Mouse (Mus musculus) limb, embryonic 11.5 days (tissue): ENCODE data around the gene Sobp. TPM values are rescaled to one million over a fixed set of nuclear protein-coding genes. Genes with fewer than 3 reads are reported as not detected.
A peak's percentile ranks its signal among the peaks of the same experiment; 100 is the strongest.

Source experiments
- ATAC-seq: fragments of 200-750 bp; cut with Nextera tagmentation; 2 replicates; pipeline ENCODE4 v1.8.0; 2017; ENCODE audit warnings: low read depth; ENCODE audit not compliant: insufficient number of reproducible peaks, low FRiP score, low TSS enrichment
- DNase-seq: peaks from one replicate; pipeline ENCODE4 v3.0.0-alpha.2; 2015; ENCODE audit warnings: low spot score
- H3K27ac ChIP-seq: fragments of 300-500 bp; sonication (generic); replicated peaks from 2 replicates; pipeline ENCODE4 v1.5.1; 2014; ENCODE audit warnings: low read depth, mild to moderate bottlenecking, low read length
- H3K27me3 ChIP-seq: fragments of 300-500 bp; sonication (generic); 2 replicates; pipeline ENCODE4 v1.6.1; 2014; ENCODE audit warnings: mild to moderate bottlenecking, low read length, mixed read lengths; ENCODE audit not compliant: control insufficient read depth, insufficient read depth
- H3K36me3 ChIP-seq: fragments of 300-500 bp; sonication (generic); 2 replicates; pipeline ENCODE4 v1.6.1; 2014; ENCODE audit warnings: mild to moderate bottlenecking, low read length, moderate library complexity, mixed read lengths; ENCODE audit not compliant: control insufficient read depth, insufficient read depth
- H3K4me1 ChIP-seq: fragments of 300-500 bp; sonication (generic); 2 replicates; pipeline ENCODE4 v1.6.1; 2014; ENCODE audit warnings: low read length, mixed read lengths; ENCODE audit not compliant: control insufficient read depth, insufficient read depth
- H3K4me2 ChIP-seq: fragments of 300-500 bp; sonication (generic); 2 replicates; pipeline ENCODE4 v1.6.1; 2014; ENCODE audit warnings: low read depth, mild to moderate bottlenecking, moderate library complexity; ENCODE audit not compliant: severe bottlenecking
- H3K4me3 ChIP-seq: fragments of 300-500 bp; sonication (generic); 2 replicates; pipeline ENCODE4 v1.5.1; 2014; ENCODE audit warnings: low read depth, low read length
- H3K9ac ChIP-seq: fragments of 300-500 bp; sonication (generic); 2 replicates; pipeline ENCODE4 v1.6.1; 2014; ENCODE audit warnings: mild to moderate bottlenecking, low read length
- H3K9me3 ChIP-seq: fragments of 300-500 bp; sonication (generic); 2 replicates; pipeline ENCODE4 v1.6.1; 2016; ENCODE audit warnings: low read length; ENCODE audit not compliant: control insufficient read depth
- WGBS: fragments of 180-500 bp; shearing (Covaris S2); extraction: QIAGEN DNeasy Blood & Tissue Kit; methylation state at CpG from one replicate; pipeline ENCODE4 v1.1.7; 2014; 5-methylcytosine and 5-hydroxymethylcytosine counted together
- polyA plus RNA-seq: library from polyadenylated mRNA; unstranded; fragments of >200 nt; fragmentation: Nextera tagmentation; extraction: Ambion mirVana; gene quantifications from 2 replicates; pipeline ENCODE4 v1.2.1, GENCODE M21; 2014

Gene Sobp
- polyA plus RNA-seq, 1 experiment from 2014 or later, result 3.9 TPM

DNA sequence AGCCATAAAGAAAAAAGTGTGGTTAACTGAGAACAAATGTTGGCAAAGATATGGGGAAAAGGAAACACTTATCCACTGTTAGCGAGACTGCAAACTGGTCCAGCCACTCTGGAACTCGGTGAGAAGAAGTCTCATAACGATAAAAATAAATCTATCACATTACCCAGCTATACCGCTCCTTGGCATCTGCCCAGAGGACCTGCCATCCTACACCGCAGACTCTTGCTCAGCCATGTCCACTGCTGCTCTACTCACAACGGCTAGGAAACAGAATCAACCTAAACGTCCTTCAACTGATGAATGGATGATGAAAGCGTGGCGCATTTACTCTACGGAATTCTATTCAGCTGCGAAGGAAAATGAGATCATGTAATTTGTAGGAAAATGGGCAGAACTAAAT lies 25.9 kb downstream of the Sobp start:
- Histone ChIP-seq H3K4me1 (no peaks in the 10 kb centered on the region), H3K4me2 (no peak overlapping the region), H3K27me3 (no peaks in the 10 kb centered on the region), H3K9ac (no peak overlapping the region), H3K9me3 (no peaks in the 10 kb centered on the region), H3K27ac (no peak overlapping the region), H3K36me3 (no peaks in the 10 kb centered on the region), H3K4me3 (no peak overlapping the region)
- 91% methylated on average over 11 of the region's 11 CpGs for WGBS
- DNase-seq (no peak), ATAC-seq (no peak)

DNA sequence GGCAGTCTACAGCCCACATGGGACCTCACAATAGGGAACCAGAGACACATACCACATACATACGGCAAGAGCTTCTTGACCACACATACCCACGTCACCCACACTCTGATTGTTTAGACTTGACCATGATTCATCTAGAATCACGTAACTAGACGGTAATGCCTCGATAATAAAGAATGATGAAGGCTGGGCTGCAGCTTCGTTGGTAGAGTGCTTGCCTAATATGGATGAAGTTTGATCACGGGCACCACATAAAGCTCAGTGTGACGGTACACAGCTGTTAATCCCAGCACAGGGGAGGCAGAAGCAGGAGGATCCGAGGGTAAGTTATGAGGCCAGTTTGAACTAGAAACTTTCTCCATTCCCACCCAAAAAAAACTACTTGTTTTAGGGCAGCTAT lies 31.2 kb downstream of the Sobp start:
- no peak for DNase-seq
- Histone ChIP-seq H3K4me2 (no peak overlapping the region), H3K27me3 (no peaks in the 10 kb centered on the region), H3K9me3 (no peaks in the 10 kb centered on the region), H3K27ac (no peak overlapping the region), H3K9ac (no peak overlapping the region), H3K36me3 (no peaks in the 10 kb centered on the region), H3K4me1 (no peaks in the 10 kb centered on the region), H3K4me3 (no peak overlapping the region)
- 90% methylated on average over 9 of the region's 9 CpGs for WGBS
- ATAC-seq, result no peak

DNA sequence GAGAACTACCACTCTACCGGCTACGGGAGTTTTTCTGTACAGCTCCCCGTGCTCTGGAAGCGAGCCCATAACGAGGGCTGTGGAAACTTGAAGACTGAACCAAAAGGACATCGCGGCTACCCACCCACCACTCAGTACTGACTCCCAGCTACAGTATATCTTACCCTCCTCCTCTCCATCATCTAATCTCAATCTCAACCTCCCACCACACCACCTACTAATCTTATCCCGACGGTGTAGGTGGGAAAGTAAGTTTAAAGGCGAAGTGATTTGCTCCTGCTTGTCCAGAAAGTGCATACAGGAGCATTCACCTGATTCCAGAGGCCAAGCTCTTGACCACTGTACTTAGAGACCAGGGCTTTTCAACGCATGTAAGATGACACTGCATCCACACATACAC lies 40.3 kb downstream of the Sobp start:
- Histone ChIP-seq H3K4me1 (no peaks in the 10 kb centered on the region), H3K4me2 (no peak overlapping the region), H3K27me3 (no peaks in the 10 kb centered on the region), H3K9me3 (no peaks in the 10 kb centered on the region), H3K9ac (no peak overlapping the region), H3K4me3 (no peak overlapping the region), H3K27ac (no peak overlapping the region), H3K36me3 (no peaks in the 10 kb centered on the region)
- 84% methylated on average over 11 of the region's 11 CpGs for WGBS
- no peak for DNase-seq
- no peak for ATAC-seq

DNA sequence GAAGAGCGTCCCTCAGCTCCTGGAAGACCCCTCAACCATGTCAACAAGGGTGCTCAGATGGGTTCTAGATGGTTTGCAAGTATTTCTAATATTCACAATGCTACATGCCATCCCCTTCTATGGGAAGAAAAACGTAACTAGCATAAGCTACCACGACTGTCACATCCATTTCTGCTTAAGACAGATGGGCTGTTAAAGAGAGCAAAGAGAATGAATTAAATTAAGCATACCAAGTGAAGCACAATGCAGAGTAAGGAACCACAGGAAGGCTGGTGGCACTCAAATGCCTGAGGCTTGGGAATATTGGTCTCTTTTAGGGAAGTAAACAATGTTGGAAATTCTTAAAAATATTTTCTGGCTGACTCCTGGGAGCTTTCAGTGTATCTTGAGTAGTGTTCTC lies 45.6 kb downstream of the Sobp start:
- peaks cover 15% of the 10 kb centered on the region for H3K4me1 ChIP-seq
- H3K27me3 ChIP-seq, result no peaks in the 10 kb centered on the region
- no peak for ATAC-seq
- no peaks in the 10 kb centered on the region for H3K9me3 ChIP-seq
- no peaks in the 10 kb centered on the region for H3K36me3 ChIP-seq
- H3K27ac ChIP-seq, result no peak overlapping the region
- 78% methylated on average over 3 of the region's 3 CpGs for WGBS
- no peak overlapping the region for H3K4me3 ChIP-seq
- no peak overlapping the region for H3K9ac ChIP-seq
- DNase-seq, result no peak
- no peak overlapping the region for H3K4me2 ChIP-seq

DNA sequence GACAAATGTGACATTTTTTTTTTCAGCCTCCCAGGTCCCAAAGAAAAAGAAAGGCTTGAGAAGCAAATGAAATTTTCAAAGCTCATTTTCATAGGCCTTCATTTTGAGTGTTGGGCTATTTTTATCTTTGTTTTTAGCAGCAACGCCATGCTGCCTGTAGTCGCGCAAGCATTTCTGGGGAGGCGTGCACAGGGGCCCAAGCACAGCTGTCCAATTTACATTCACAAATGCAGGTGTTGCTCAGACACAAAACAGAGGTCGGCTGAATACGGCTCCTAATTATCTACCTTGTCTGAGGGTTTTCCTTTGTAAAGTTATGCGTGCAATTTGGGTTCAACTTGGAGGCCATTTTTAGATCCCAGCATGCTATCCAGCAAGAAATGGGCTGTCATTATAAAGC lies 49.8 kb downstream of the Sobp start:
- Histone ChIP-seq H3K9me3 (no peaks in the 10 kb centered on the region), H3K4me3 (no peak overlapping the region), H3K27me3 (no peaks in the 10 kb centered on the region), H3K36me3 (no peaks in the 10 kb centered on the region), H3K9ac (no peak overlapping the region), H3K4me1 (peaks cover 24% of the 10 kb centered on the region), H3K27ac (0 out of 2 replicates have a peak overlapping the region, but pooled peaks have one; percentile 15), H3K4me2 (no peak overlapping the region)
- peak; percentile 68 for DNase-seq
- no peak for ATAC-seq
- 30% methylated on average over 7 of the region's 7 CpGs for WGBS

DNA sequence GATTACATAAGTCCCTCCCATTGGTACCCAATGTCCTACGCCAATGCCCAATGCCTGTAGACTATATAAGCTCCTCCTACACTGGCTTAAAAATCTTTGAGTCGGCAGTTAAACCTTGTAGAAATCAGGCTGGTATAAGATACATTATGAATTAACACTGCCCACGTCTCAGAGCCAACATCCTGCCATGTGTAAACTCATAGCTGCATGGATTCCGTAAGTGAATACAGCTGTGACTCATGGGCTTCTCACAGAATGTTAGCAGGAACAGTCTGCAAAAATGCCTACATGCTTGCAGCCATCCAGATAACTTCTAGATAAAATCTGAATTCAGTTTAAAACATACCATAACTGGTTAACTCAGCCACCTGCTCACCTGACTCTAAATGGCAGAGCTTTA lies 50.2 kb downstream of the Sobp start:
- WGBS, result 63% methylated on average over 4 of the region's 4 CpGs
- DNase-seq (no peak), ATAC-seq (no peak)
- H3K9me3 ChIP-seq, result no peaks in the 10 kb centered on the region
- H3K9ac ChIP-seq, result no peak overlapping the region
- no peaks in the 10 kb centered on the region for H3K36me3 ChIP-seq
- H3K27me3 ChIP-seq, result no peaks in the 10 kb centered on the region
- no peak overlapping the region for H3K4me2 ChIP-seq
- H3K4me3 ChIP-seq, result no peak overlapping the region
- peaks cover 24% of the 10 kb centered on the region for H3K4me1 ChIP-seq
- H3K27ac ChIP-seq, result 0 out of 2 replicates have a peak overlapping the region, but pooled peaks have one; percentile 15

DNA sequence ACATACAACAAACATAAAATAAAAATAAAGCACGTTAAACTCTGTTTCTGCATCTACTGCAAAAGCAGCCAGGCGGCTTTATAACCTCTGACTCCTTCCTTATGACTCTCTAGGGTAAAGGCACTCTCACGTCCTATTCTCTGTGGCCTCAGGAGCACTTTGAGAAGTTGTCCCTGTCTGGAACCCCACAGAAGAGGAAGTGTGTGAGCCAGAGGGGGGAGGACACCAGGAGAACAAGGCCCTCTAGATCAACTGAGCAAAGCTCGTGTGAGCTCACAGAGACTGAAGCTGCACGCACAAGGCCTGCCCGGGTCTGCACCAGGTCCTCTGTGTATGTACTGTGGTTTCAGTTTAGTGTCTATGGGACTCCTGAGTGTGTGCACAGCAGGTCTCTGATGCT lies 50.9 kb downstream of the Sobp start:
- 71% methylated on average over 6 of the region's 6 CpGs for WGBS
- no peaks in the 10 kb centered on the region for H3K36me3 ChIP-seq
- H3K9me3 ChIP-seq, result no peaks in the 10 kb centered on the region
- peaks cover 24% of the 10 kb centered on the region for H3K4me1 ChIP-seq
- H3K4me3 ChIP-seq, result no peak overlapping the region
- DNase-seq (no peak), ATAC-seq (no peak)
- H3K9ac ChIP-seq, result no peak overlapping the region
- no peak overlapping the region for H3K27ac ChIP-seq
- H3K27me3 ChIP-seq, result no peaks in the 10 kb centered on the region
- H3K4me2 ChIP-seq, result no peak overlapping the region

DNA sequence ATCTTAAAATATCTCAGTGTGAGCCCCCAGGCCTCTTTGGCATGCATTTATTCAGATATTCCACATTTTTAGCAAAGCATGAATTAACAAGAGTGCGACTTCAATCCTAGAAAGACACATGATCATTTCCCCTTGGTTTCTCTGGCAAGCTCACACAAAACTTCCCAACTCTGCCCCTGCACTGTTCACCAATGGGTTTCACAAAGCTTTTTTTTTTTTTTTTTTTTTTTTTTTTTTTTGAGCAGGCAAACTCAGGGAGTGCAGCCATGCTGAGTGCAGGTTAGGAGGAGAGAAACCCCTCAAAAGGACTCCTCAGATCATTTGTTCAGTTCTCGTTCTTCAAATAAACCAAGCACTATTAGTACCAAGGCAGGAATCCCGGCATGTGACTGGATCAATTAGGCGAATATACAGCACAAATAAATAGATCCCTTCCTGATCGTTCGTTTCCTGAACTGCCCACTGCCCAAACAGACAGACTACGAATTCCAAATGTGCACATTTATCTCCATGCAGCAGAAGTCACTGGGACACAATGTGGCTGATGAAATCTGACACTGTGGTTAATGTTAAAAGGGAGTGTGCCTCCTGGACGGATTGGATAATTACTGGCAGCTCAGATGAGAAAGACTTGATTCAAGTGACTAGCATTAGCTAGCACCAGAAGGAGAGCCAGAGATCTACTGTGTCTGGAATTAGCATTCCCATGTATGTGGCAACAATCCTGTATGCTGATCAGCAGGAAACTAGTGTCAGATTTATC lies 53.5 kb downstream of the Sobp start:
- Histone ChIP-seq H3K27me3 (no peaks in the 10 kb centered on the region), H3K9me3 (no peaks in the 10 kb centered on the region), H3K9ac (no peak overlapping the region), H3K27ac (no peak overlapping the region), H3K36me3 (no peaks in the 10 kb centered on the region), H3K4me1 (peaks cover 24% of the 10 kb centered on the region), H3K4me3 (no peak overlapping the region), H3K4me2 (no peak overlapping the region)
- 26% methylated on average over 8 of the region's 8 CpGs for WGBS
- DNase-seq (no peak), ATAC-seq (no peak)
